Mouse (Mus musculus): ENCODE measurements around the gene Ttc27. TPM values are rescaled to one million over a fixed set of nuclear protein-coding genes. Genes with fewer than 3 reads are reported as not detected.

Gene Ttc27
- polyA plus RNA-seq, 2 experiments, result 8.3 to 13.5 TPM

DNA sequence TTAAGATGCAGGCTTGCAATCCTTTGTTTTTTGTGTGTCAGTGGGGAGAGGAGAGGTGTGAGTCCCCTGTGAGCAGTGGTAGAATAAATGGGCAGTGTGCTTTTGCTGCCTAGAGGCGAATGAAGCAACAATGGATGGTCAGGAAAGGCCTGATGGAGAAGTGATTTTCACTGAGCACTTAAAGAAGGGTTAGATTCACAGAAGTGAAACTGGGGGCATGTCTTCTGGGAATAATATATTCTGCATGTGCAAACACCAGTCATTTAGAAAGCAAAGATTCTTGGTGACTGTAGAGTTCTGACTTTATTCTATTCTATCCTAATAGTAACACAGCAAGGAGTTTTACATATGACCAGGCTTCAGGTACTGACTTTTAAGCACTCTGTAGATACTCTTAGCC, 90.8 kb downstream of the Ttc27 start:
- Histone ChIP-seq H3K27ac (no peak overlapping the region), H3K27me3 (ENCODE audit: control insufficient read depth, insufficient read depth, low read length) (no peaks in the 10 kb centered on the region), H3K9me3 (ENCODE audit: control insufficient read depth, low read length) (no peaks in the 10 kb centered on the region), H3K4me3 (ENCODE audit: insufficient read depth in 1 of 2, low read depth in 2 of 2, low read length in 2 of 2) (no peak overlapping the region), H3K9ac (replicated peaks) (no peak overlapping the region), H3K4me1 (replicated peaks; ENCODE audit: control insufficient read depth in 2 of 2, insufficient read depth in 2 of 2, low read length in 1 of 2) (peaks cover 0 to 10% of the 10 kb centered on the region in 2 experiments; a peak in 2 of 4 replicates), H3K4me2 (ENCODE audit: low read depth) (no peak overlapping the region), H3K36me3 (replicated peaks; ENCODE audit: control insufficient read depth, insufficient read depth, low read depth) (no peaks in the 10 kb centered on the region; the same call in 1 of the 2 replicates)
- WGBS (ENCODE audit: insufficient replicate concordance), result 83% methylated on average over 1 of the region's 1 CpGs
- ATAC-seq (ENCODE audit: insufficient read depth) (no peak), DNase-seq (ENCODE audit: low read depth in 3 of 3, low spot score in 3 of 3) (no peak)
- TF ChIP-seq EP300 (IDR thresholded peaks at IDR 0.05; ENCODE audit: low read depth) (no peak), CTCF (IDR thresholded peaks at IDR 0.05; ENCODE audit: low read depth) (no peak)

- DNase-seq (ENCODE audit: low read depth in 3 of 3, low spot score in 3 of 3) (no peak), ATAC-seq (ENCODE audit: insufficient read depth) (no peak)
- Histone ChIP-seq H3K27ac (no peak overlapping the region), H3K4me2 (ENCODE audit: low read depth) (no peak overlapping the region), H3K4me3 (ENCODE audit: insufficient read depth in 1 of 2, low read depth in 2 of 2, low read length in 2 of 2) (no peak overlapping the region), H3K9me3 (ENCODE audit: control insufficient read depth, low read length) (no peaks in the 10 kb centered on the region), H3K27me3 (ENCODE audit: control insufficient read depth, insufficient read depth, low read length) (no peaks in the 10 kb centered on the region), H3K9ac (replicated peaks) (no peak overlapping the region), H3K4me1 (replicated peaks; ENCODE audit: control insufficient read depth in 2 of 2, insufficient read depth in 2 of 2, low read length in 1 of 2) (peaks cover 0 to 10% of the 10 kb centered on the region in 2 experiments; a peak in 2 of 4 replicates), H3K36me3 (replicated peaks; ENCODE audit: control insufficient read depth, insufficient read depth, low read depth) (no peaks in the 10 kb centered on the region; the same call in 1 of the 2 replicates)
- TF ChIP-seq CTCF (IDR thresholded peaks at IDR 0.05; ENCODE audit: low read depth) (no peak), EP300 (IDR thresholded peaks at IDR 0.05; ENCODE audit: low read depth) (no peak)
- WGBS (ENCODE audit: insufficient replicate concordance), result 84% methylated on average over 4 of the region's 4 CpGs
Observed at GRCm38 (mm10) chr17:74808901-74809300, 91.4 kb downstream of the Ttc27 start.

- H3K4me3 ChIP-seq (ENCODE audit: insufficient read depth in 1 of 2, low read depth in 2 of 2, low read length in 2 of 2), result no peak overlapping the region
- H3K9ac ChIP-seq (replicated peaks), result no peak overlapping the region
- TF ChIP-seq EP300 (IDR thresholded peaks at IDR 0.05; ENCODE audit: low read depth) (no peak), CTCF (IDR thresholded peaks at IDR 0.05; ENCODE audit: low read depth) (peak; percentile 73)
- peaks cover 0 to 10% of the 10 kb centered on the region in 2 experiments; a peak in 2 of 4 replicates for H3K4me1 ChIP-seq (replicated peaks; ENCODE audit: control insufficient read depth in 2 of 2, insufficient read depth in 2 of 2, low read length in 1 of 2)
- no peak overlapping the region for H3K27ac ChIP-seq
- WGBS (ENCODE audit: insufficient replicate concordance), result 52% methylated on average over 3 of the region's 3 CpGs
- H3K36me3 ChIP-seq (replicated peaks; ENCODE audit: control insufficient read depth, insufficient read depth, low read depth), result no peaks in the 10 kb centered on the region
- H3K4me2 ChIP-seq (ENCODE audit: low read depth), result no peak overlapping the region
- H3K27me3 ChIP-seq (ENCODE audit: control insufficient read depth, insufficient read depth, low read length), result no peaks in the 10 kb centered on the region
- no peaks in the 10 kb centered on the region for H3K9me3 ChIP-seq (ENCODE audit: control insufficient read depth, low read length)
- DNase-seq (ENCODE audit: low read depth in 3 of 3, low spot score in 3 of 3) (peak; percentile 31 to 50 (median 43)), ATAC-seq (ENCODE audit: insufficient read depth) (no peak)
Observed at GRCm38 (mm10) chr17:74810892-74811625, 93.5 kb downstream of the Ttc27 start.

DNA sequence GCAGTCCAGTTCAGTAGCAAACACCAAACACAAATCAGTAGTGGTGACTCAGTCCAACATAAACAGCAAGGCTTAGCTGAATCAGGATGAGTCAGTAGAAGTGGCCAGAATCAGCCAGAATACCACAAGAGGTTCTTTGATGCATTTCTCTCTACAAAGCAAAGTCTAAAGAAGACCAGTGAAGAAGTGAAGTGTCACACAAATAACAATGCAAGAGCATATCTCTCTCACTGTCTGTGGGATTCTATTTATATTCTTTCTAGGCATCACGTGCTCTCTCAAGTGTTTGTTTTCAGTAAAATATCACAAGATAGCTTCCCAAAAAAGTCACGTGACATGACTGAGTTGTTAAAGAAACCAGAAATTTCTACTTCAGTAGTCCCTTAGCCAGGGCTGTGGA, 102.2 kb downstream of the Ttc27 start:
- no peak overlapping the region for H3K4me2 ChIP-seq (ENCODE audit: low read depth)
- no peaks in the 10 kb centered on the region for H3K4me1 ChIP-seq (replicated peaks; ENCODE audit: control insufficient read depth in 2 of 2, insufficient read depth in 2 of 2, low read length in 1 of 2)
- H3K27me3 ChIP-seq (ENCODE audit: control insufficient read depth, insufficient read depth, low read length), result no peaks in the 10 kb centered on the region
- no peaks in the 10 kb centered on the region for H3K9me3 ChIP-seq (ENCODE audit: control insufficient read depth, low read length)
- no peak for ATAC-seq (ENCODE audit: insufficient read depth)
- 48% methylated on average over 2 of the region's 2 CpGs for WGBS (ENCODE audit: insufficient replicate concordance)
- no peak overlapping the region for H3K4me3 ChIP-seq (ENCODE audit: insufficient read depth in 1 of 2, low read depth in 2 of 2, low read length in 2 of 2)
- no peak overlapping the region for H3K27ac ChIP-seq
- no peak for DNase-seq (ENCODE audit: low read depth in 3 of 3, low spot score in 3 of 3)
- no peak overlapping the region for H3K9ac ChIP-seq (replicated peaks)
- TF ChIP-seq EP300 (IDR thresholded peaks at IDR 0.05; ENCODE audit: low read depth), result no peak
- no peaks in the 10 kb centered on the region for H3K36me3 ChIP-seq (replicated peaks; ENCODE audit: control insufficient read depth, insufficient read depth, low read depth)

GRCm38 (mm10) chr17:74830851-74831250, 113.3 kb downstream of the Ttc27 start:
- no peaks in the 10 kb centered on the region for H3K27me3 ChIP-seq (ENCODE audit: control insufficient read depth, insufficient read depth, low read length)
- no peaks in the 10 kb centered on the region for H3K9me3 ChIP-seq (ENCODE audit: control insufficient read depth, low read length)
- no peak for ATAC-seq (ENCODE audit: insufficient read depth)
- TF ChIP-seq CTCF (IDR thresholded peaks at IDR 0.05; ENCODE audit: low read depth), result no peak
- TF ChIP-seq EP300 (IDR thresholded peaks at IDR 0.05; ENCODE audit: low read depth), result no peak
- no peak overlapping the region for H3K4me3 ChIP-seq (ENCODE audit: insufficient read depth in 1 of 2, low read depth in 2 of 2, low read length in 2 of 2)
- no peaks in the 10 kb centered on the region for H3K36me3 ChIP-seq (replicated peaks; ENCODE audit: control insufficient read depth, insufficient read depth, low read depth)
- no peak for DNase-seq (ENCODE audit: low read depth in 3 of 3, low spot score in 3 of 3)
- no peaks in the 10 kb centered on the region for H3K4me1 ChIP-seq (replicated peaks; ENCODE audit: control insufficient read depth in 2 of 2, insufficient read depth in 2 of 2, low read length in 1 of 2)
- H3K9ac ChIP-seq (replicated peaks), result no peak overlapping the region
- whole genome bisulfite sequencing (ENCODE audit: insufficient replicate concordance), result 62% methylated on average over 2 of the region's 2 CpGs
- H3K27ac ChIP-seq, result no peak overlapping the region
- no peak overlapping the region for H3K4me2 ChIP-seq (ENCODE audit: low read depth)

Measured in liver, embryonic 14.5 days (tissue).